Mouse (Mus musculus): ENCODE measurements around the gene Lcn2. TPM values are rescaled to one million over a fixed set of nuclear protein-coding genes. Genes with fewer than 3 reads are reported as not detected.

Lcn2 gene
- polyA plus RNA-seq, 1 experiment = 32.0 TPM

DNA sequence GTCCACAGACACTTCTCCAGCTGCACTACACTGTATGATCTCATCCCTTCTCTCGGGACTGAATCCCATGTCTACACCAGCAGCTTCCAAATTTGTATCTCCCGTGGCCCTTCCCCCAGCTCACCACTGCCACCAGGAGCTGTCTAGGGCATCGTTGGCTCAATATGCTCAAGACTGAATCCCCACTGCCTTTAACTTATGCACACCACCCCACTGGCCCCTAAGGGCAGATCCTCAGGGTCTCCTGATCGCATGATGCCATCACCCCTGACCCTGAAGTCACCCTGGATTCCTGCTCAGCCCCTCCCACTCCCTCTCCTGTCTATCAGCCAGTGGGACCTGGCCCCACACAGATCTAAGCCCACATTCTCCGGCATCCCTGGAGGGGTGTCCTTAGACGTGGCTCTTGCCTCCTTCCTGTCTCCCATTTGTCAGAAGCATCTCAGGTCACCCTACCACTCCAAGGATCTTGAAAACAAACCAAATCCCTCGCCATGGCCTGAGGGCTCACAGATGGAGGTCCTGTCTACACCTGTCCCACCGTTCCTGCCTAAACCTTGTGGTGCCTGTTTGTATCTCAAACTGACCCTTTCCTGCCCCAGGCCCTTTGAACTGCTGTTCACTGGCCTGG lies 38.3 kb downstream of the Lcn2 start:
- no peaks in the 10 kb centered on the region for H3K9me3 ChIP-seq
- H3K4me1 ChIP-seq = peaks cover 56% of the 10 kb centered on the region
- no peaks in the 10 kb centered on the region for H3K36me3 ChIP-seq (replicated peaks; ENCODE audit: low read length)
- peaks cover 72% of the 10 kb centered on the region for H3K27me3 ChIP-seq (replicated peaks)
- TF ChIP-seq GATA1 (IDR thresholded peaks at IDR 0.05; ENCODE audit: borderline replicate concordance, low read length) = no peak
- TF ChIP-seq FLI1 (IDR thresholded peaks at IDR 0.05; ENCODE audit: low read length) = no peak
- no peak overlapping the region for H3K4me3 ChIP-seq (replicated peaks)

DNA sequence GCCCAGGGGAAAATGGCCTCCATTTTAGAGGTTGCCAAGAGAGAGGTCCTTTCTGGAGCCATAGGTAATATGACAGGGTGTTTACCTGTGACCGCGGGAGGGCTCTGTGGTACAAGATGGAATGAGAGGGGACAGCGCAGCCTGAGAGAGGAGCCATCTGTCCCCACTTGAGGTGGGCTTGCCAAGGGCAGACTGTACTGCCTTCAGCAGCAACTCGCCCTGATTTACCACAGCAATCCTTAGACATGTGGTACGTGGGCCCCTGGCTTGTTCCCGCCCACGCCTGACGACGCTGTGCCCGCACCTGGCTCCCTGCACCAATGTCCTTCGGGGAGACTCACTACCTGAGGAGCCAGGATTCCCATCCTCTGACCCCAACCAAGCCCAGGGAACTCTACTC lies 39.7 kb downstream of the Lcn2 start:
- H3K9me3 ChIP-seq = no peaks in the 10 kb centered on the region
- H3K27me3 ChIP-seq (replicated peaks) = peaks cover 83% of the 10 kb centered on the region
- TF ChIP-seq FLI1 (IDR thresholded peaks at IDR 0.05; ENCODE audit: low read length) (no peak), GATA1 (IDR thresholded peaks at IDR 0.05; ENCODE audit: borderline replicate concordance, low read length) (no peak)
- H3K4me1 ChIP-seq = peaks cover 50% of the 10 kb centered on the region
- no peaks in the 10 kb centered on the region for H3K36me3 ChIP-seq (replicated peaks; ENCODE audit: low read length)
- H3K4me3 ChIP-seq (replicated peaks) = no peak overlapping the region

DNA sequence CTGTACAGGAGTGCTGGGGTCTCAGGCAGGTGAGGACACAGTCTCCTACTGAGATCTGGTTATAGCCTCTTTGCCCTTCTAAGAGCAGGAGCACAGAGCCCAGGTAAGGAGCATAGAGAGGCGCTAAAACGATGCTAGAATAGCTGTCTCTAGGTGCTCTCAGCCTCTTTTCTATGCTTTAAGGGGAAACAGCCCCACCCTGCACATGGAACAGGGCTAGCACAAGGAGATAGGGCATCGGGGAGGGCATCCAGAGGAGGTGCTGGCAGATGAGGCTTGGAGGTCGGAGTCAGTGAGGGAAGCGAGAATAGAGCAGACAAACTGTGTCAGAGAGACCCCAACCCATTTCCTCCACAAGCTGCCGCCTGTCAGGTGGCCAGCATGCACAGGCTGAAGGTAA lies 41.0 kb downstream of the Lcn2 start:
- Histone ChIP-seq H3K27me3 (replicated peaks) (peaks cover 82% of the 10 kb centered on the region), H3K4me1 (peaks cover 38% of the 10 kb centered on the region), H3K9me3 (no peaks in the 10 kb centered on the region), H3K36me3 (replicated peaks; ENCODE audit: low read length) (no peaks in the 10 kb centered on the region), H3K4me3 (replicated peaks) (no peak overlapping the region)
- TF ChIP-seq FLI1 (IDR thresholded peaks at IDR 0.05; ENCODE audit: low read length) = no peak

DNA sequence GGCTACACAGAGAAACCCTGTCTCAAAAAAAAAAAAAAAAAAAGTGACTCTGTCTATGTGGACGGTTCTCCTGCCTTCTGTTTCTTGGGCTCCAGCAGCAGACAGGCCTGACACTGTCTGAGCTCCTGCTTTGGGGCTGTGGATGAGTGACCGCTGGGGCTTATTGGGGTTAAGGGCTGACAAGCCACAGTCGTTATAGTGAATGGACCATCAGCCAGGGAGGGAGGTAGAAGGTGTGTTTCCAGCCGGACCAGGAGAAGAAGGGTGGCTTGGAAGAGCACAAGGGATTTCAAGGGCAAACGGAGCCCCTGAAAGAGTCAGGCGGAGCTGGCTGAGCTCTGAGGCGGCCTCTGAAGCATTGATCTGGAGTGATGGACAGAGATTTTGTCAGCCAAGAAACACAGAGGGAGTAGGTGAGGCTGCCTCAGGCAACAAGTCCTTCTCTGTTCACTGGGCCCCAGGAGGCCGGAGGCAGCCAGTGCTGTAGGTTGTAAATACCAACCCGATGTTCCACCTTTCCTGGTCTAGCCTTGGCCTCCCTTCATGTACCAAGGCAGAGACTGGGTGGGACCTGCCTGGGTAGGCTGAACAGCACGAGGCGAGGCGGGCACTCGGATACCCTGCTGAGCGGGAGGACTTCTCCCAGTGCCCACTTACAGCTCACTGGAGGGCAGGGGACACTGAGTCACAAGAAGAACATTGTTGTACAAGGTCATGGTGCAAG lies 43.3 kb downstream of the Lcn2 start:
- peaks cover 81% of the 10 kb centered on the region for H3K27me3 ChIP-seq (replicated peaks)
- peaks cover 16% of the 10 kb centered on the region; the same call in 1 of the 2 replicates for H3K4me1 ChIP-seq
- TF ChIP-seq GATA1 (IDR thresholded peaks at IDR 0.05; ENCODE audit: borderline replicate concordance, low read length) (no peak), FLI1 (IDR thresholded peaks at IDR 0.05; ENCODE audit: low read length) (no peak)
- H3K9me3 ChIP-seq = no peaks in the 10 kb centered on the region
- no peaks in the 10 kb centered on the region for H3K36me3 ChIP-seq (replicated peaks; ENCODE audit: low read length)
- no peak overlapping the region for H3K4me3 ChIP-seq (replicated peaks)

DNA sequence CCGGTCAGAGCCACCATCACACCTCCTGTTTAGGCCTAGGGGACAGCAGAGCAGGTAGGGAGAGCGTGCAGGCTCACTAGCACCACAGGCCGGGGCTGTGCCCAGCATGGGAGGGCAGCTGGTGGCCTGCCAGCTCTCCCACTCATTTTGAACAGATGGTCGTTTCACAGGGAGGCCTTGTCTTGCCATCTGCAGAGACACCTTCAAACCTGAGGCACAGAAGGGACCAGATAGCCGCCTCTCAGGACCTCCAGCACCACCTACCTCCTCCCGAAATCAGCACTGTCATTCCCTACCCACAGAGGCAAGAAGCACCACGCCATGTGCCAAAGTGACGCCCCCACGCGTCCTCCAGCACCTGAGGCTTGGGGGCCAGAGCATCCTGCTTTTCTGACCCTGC lies 44.0 kb downstream of the Lcn2 start:
- Histone ChIP-seq H3K27me3 (replicated peaks) (peaks cover 77% of the 10 kb centered on the region), H3K9me3 (no peaks in the 10 kb centered on the region), H3K36me3 (replicated peaks; ENCODE audit: low read length) (no peaks in the 10 kb centered on the region), H3K4me1 (peaks cover 9% of the 10 kb centered on the region; the same call in 1 of the 2 replicates), H3K4me3 (replicated peaks) (no peak overlapping the region)
- TF ChIP-seq FLI1 (IDR thresholded peaks at IDR 0.05; ENCODE audit: low read length) (no peak), GATA1 (IDR thresholded peaks at IDR 0.05; ENCODE audit: borderline replicate concordance, low read length) (no peak)

DNA sequence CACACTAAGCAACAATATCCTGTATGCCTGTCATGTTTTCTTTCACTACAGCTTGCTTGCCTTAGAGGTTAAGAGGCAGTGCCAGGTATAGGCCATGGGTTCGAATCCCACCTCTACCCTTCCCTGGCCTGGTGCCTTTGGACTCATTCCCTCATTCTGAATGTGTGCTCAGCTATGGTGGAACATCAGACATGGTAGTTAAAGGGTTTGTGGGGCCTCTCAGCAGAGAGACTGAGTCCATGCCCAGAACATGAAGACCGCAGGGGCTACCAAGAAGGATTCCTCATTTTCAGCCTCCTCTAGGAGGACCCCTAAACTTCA lies 44.7 kb downstream of the Lcn2 start:
- H3K27me3 ChIP-seq (replicated peaks) = peaks cover 69% of the 10 kb centered on the region
- no peak for TF ChIP-seq GATA1 (IDR thresholded peaks at IDR 0.05; ENCODE audit: borderline replicate concordance, low read length)
- no peak for TF ChIP-seq FLI1 (IDR thresholded peaks at IDR 0.05; ENCODE audit: low read length)

DNA sequence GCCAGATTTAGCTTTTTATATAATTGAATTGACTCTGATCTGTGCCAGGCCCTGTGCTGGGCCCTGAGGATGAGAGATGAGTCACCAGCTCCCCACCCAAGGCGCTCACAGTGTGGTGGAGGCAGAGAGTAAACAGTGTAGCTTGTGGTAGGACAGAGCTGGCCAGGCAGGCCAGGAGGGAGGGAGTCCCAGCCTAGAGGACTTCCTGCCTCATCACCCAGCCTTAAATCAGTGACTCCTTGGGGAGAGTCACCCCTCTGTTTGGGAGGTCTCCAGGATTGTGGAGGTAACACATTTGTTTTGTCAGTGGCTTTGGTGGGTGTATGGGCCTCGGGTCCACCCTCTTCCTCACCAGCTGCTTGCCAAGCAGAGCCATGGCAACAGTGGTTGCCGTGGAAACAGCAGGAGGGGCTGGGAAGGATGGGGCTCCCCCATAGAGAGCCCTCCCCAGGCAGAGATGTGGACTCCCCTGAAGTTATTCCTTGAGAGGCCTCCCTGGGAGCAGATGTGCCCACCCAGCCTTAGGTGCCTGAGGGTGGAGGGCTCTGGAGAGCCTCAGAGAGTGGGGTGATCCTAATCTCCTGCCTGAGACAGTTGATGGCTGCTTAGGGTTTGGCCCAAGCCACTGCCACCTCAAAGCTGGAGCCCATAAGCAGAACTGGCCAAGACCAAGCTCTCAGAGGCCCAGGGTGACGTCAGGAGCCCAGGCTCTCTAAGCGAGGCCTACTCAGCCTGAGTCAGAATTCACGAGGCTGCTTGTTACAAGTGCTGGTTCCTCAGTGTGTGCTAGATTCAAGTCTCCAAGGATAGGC lies 45.3 kb downstream of the Lcn2 start:
- Histone ChIP-seq H3K9me3 (peaks cover 5% of the 10 kb centered on the region), H3K36me3 (replicated peaks; ENCODE audit: low read length) (no peaks in the 10 kb centered on the region), H3K27me3 (replicated peaks) (peaks cover 69% of the 10 kb centered on the region), H3K4me1 (peaks cover 4% of the 10 kb centered on the region; the same call in 1 of the 2 replicates), H3K4me3 (replicated peaks) (no peak overlapping the region)
- no peak for TF ChIP-seq FLI1 (IDR thresholded peaks at IDR 0.05; ENCODE audit: low read length)
- no peak for TF ChIP-seq GATA1 (IDR thresholded peaks at IDR 0.05; ENCODE audit: borderline replicate concordance, low read length)

More for the DNA sequence above, 44.7 kb downstream of the Lcn2 start:
- H3K9me3 ChIP-seq = no peaks in the 10 kb centered on the region
- peaks cover 4% of the 10 kb centered on the region; the same call in 1 of the 2 replicates for H3K4me1 ChIP-seq
- no peak overlapping the region for H3K4me3 ChIP-seq (replicated peaks)
- H3K36me3 ChIP-seq (replicated peaks; ENCODE audit: low read length) = no peaks in the 10 kb centered on the region

DNA sequence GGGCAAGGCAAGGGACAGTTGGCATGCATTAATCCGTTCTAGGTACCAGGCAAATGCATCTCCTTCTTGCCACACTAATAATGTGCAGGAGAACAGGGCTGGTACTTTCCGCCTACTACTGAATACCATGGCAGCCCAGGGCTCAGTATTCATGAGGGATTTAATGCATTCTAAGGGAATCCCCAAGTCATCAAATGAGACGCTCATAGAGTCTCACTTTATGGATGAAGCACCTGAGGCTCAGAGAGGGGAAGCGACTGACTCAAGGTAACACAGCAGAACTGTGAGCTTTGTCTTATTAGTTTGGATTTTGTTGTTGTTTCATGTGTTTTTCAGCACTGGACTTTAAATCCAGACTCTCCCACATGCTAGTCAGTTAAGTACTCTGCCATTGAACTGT lies 46.0 kb downstream of the Lcn2 start:
- H3K27me3 ChIP-seq (replicated peaks) = peaks cover 68% of the 10 kb centered on the region
- H3K4me1 ChIP-seq = peaks cover 4% of the 10 kb centered on the region; the same call in 1 of the 2 replicates
- peaks cover 6% of the 10 kb centered on the region for H3K9me3 ChIP-seq
- no peaks in the 10 kb centered on the region for H3K36me3 ChIP-seq (replicated peaks; ENCODE audit: low read length)
- no peak overlapping the region for H3K4me3 ChIP-seq (replicated peaks)
- TF ChIP-seq GATA1 (IDR thresholded peaks at IDR 0.05; ENCODE audit: borderline replicate concordance, low read length) = no peak
- TF ChIP-seq FLI1 (IDR thresholded peaks at IDR 0.05; ENCODE audit: low read length) = no peak

DNA sequence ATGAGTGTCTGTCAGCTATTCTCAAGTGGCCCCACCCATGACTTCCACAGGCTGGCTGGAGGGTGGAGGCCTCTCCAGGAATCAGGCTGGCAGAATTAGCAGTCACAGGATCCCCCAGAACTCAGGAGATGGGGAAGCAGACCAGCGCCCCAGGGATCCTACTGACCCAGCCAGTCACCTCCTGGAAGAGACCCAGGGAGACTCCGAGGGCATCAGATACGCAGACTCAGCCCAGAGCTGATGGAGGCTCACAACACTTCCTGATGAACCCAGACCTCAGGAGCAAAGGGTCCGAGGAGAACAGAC lies 46.5 kb downstream of the Lcn2 start:
- peaks cover 4% of the 10 kb centered on the region; the same call in 1 of the 2 replicates for H3K4me1 ChIP-seq
- H3K27me3 ChIP-seq (replicated peaks) = peaks cover 68% of the 10 kb centered on the region
- H3K9me3 ChIP-seq = peaks cover 6% of the 10 kb centered on the region
- no peak overlapping the region for H3K4me3 ChIP-seq (replicated peaks)
- H3K36me3 ChIP-seq (replicated peaks; ENCODE audit: low read length) = no peaks in the 10 kb centered on the region
- TF ChIP-seq FLI1 (IDR thresholded peaks at IDR 0.05; ENCODE audit: low read length) (no peak), GATA1 (IDR thresholded peaks at IDR 0.05; ENCODE audit: borderline replicate concordance, low read length) (no peak)

All from megakaryocyte, embryonic 14.5 days (primary cell).